Mouse (Mus musculus): ENCODE results near the gene Jak2.

The Jak2 gene

DNA sequence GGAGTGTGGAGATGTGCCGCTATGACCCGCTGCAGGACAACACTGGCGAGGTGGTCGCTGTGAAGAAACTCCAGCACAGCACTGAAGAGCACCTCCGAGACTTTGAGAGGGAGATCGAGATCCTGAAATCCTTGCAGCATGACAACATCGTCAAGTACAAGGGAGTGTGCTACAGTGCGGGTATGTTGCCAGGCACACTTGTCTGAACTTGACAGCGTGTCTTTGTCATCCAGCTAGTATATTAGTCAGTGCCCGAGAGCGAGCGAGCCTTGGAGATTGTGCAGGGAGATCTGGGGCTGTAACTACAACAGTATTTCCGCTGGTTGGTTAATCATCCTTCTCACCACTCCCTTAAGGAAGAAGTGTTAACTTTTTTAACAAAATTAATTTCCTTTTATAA, 49.3 kb downstream of the Jak2 start:
- DNase-seq (ENCODE audit: extremely low spot score, low spot score) = no peak

- DNase-seq (ENCODE audit: extremely low spot score, low spot score) = no peak
These were observed 50.5 kb downstream of the Jak2 start for GRCm38 (mm10) chr19:29302119-29302518.

- DNase-seq (ENCODE audit: extremely low spot score, low spot score) = no peak
These were observed 57.2 kb downstream of the Jak2 start for GRCm38 (mm10) chr19:29308832-29309231.

DNA sequence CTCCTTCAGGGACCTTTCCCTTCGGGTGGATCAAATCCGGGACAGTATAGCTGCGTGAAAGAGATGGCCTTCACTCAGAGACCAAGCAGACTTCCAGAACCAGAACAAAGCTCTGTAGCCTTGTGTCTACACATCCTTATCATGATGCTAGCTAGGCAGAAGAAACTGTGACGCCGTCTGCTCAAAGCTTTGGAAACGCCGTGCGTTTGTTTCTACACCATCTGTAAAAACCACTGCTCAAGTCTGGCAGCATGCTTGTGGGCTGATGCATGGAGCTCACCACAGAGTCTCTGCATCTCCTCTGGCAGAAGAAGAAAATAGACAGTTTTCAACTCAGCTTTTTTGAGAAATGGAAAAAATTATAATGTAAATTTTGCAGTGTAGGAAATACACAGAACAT, 60.2 kb downstream of the Jak2 start:
- DNase-seq (ENCODE audit: extremely low spot score, low spot score) = no peak

GRCm38 (mm10) chr19:29312661-29313060, 61.0 kb downstream of the Jak2 start:
- DNase-seq (ENCODE audit: extremely low spot score, low spot score) = no peak

DNA sequence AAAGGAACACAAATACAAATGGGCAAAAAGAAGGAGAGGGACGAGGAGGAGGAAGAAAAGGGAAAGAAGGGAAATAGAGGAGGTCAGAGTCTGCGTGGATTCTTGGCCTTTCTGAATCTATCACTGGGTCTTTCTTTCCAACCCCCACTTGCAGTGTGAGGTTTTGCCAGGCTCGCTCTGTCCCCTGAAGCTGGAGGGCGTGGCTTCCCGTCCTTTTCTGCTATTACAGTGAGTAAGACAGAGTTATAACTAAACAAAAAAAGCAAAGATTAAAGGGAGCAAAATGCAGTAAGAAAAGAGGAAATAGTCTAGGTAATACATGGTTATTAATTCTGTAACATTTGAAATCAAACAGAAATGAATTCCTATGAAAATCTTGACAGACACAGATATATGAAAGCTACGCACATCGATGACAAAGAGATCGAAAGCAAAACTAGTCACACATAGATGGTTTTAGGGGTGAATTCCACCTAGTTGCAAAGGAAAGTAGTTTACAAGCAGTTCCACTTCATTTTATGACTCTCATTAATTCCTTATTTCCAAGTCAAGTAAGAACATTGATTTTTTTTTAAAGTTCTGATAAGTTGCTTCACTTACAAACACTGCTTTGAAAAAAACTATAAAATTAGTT, 71.9 kb downstream of the Jak2 start:
- DNase-seq (ENCODE audit: extremely low spot score, low spot score) = no peak

DNA sequence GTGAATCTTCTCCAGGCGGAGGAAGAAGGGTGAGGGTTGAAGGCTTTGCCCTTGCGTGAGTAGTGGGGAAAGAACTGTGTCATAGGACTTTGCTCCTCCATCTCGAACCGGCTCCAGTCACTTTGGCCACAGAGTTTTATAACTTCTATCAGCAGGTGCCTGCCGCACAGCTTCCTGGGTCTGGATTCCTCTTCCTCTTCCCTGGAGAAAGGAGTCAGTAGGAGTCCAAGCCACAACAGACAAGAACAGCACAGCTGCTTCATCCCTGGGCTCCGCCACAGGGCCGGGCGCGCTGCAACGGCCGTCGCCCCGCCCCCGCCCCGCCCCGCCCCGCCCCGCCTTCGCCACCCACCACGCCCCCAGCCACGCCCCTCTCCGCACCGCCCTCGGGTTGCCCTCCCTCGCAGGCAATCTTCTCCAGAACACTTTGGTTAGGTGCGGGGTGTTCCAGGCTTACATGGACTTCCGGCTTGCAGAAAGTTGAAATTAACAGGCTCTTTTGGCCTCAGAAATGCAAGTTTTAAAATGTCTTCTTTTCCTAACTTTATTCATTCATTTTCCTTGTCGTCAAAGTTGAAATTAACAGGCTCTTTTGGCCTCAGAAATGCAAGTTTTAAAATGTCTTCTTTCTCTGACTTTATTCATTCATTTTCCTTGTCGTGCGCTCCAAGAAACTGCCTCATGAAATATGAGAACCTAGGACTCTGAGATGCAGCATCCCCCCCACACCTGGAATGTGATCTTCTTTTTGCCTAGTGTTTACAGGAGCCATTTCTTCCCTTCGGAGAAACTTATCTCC, 73.6 kb downstream of the Jak2 start, which contains the start of gene Insl6:
TSS of gene Insl6 (minus strand) at position 304 of the 799 bp plus-strand sequence.
- DNase-seq (ENCODE audit: extremely low spot score, low spot score) = peak; percentile 84

GRCm38 (mm10) chr19:29325852-29326180, 74.2 kb downstream of the Jak2 start:
- DNase-seq (ENCODE audit: extremely low spot score, low spot score) = no peak

GRCm38 (mm10) chr19:29326396-29326795, 74.8 kb downstream of the Jak2 start:
- no peak for DNase-seq (ENCODE audit: extremely low spot score, low spot score)

DNA sequence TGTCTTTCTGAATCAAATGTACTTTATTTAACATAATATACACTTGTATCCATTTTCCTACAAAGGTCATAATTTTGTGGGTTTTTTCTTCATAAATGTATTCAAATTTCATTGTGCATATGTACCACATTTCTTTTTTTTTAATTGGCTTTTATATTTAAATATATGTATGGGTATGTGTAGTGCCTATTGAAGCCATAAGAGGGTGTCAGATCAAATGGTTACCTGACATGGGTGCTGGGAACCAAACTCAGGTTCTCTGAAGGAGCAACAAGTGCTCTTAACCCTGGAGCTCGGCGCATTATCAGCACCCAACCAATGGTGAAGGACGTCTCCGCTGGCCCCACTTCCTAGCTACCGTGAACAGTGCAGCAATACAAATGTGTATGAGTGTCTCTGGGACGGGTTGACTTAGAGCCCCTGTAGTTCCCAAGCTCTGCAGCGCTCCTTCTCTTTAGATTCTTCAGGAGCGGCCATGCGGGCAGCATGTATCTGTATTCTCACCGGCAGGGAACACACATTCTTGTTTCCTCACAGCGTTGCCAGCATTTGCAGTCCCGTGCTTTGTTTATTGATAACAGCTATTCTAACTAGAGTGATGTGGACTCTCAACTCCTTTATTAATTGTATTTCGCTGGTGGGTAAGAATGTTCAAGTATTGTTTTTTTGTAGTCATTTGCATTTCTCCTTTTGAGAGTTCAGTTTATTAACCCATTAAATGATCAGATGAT, 75.4 kb downstream of the Jak2 start:
- no peak for DNase-seq (ENCODE audit: extremely low spot score, low spot score)

DNA sequence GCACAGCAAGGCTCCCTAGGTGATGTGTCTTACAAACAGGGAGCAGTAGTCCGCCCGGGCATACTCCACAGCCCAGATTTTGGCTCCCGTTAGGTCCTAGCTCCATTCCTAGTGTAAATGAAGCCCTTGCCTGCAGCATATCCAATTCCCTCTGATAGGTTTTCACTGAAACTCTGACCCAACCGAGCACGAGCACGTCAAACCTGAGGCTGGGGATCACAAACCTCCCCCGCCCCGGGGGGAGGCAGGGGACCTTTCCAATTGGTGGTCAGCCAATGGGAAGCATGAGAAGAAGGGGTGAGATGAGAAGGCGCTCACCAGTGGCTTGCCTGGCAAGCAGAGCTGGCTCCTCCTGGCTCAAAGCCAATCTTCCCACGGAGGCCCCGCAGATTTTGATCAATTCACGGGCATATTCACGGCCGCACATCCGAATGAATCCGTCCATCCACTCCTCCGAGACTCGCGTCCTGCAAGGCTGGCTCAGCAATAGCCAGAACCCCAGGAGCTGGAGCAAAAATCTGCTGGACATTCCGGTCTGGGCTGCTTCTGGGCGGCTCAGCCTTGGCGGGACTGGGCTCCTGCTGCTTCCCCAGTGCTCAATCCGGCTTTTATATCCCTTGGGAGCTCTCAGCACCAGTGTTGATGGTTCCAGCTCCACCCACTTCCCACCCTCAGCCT, 82.6 kb downstream of the Jak2 start, which contains the start of gene Rln1:
TSS of gene Rln1 (minus strand) at position 603 of the 678 bp plus-strand sequence.
- DNase-seq (ENCODE audit: extremely low spot score, low spot score) = peak; percentile 59

GRCm38 (mm10) chr19:29336624-29337023, 85.0 kb downstream of the Jak2 start:
- DNase-seq (ENCODE audit: extremely low spot score, low spot score) = no peak

GRCm38 (mm10) chr19:29341029-29341428, 89.4 kb downstream of the Jak2 start:
- no peak for DNase-seq (ENCODE audit: extremely low spot score, low spot score)

DNA sequence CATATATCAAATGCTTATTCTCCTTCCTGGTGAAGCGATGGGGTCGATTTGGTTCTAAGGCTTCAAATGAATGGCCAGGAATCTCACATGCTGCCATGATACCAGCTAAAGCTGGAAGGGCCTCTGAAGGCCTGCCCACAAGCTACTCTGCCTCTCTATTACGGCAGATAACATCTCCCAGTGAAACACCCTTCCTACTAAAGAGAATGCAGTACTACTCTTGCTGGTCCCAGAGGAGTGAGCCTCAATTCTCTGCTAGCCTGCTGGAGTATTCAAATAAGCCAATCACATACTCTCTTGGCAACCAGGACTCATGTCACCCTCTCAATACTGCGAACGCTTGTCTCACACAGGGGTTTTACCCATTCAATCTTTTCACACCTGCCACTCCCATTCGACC, 90.7 kb downstream of the Jak2 start:
- no peak for DNase-seq (ENCODE audit: extremely low spot score, low spot score)

- no peak for DNase-seq (ENCODE audit: extremely low spot score, low spot score)
These were observed 93.2 kb downstream of the Jak2 start for GRCm38 (mm10) chr19:29344868-29345267.

GRCm38 (mm10) chr19:29345636-29346035, 94.0 kb downstream of the Jak2 start:
- DNase-seq (ENCODE audit: extremely low spot score, low spot score) = no peak

- DNase-seq (ENCODE audit: extremely low spot score, low spot score) = no peak
These were observed 99.4 kb downstream of the Jak2 start for GRCm38 (mm10) chr19:29350991-29351390.

DNA sequence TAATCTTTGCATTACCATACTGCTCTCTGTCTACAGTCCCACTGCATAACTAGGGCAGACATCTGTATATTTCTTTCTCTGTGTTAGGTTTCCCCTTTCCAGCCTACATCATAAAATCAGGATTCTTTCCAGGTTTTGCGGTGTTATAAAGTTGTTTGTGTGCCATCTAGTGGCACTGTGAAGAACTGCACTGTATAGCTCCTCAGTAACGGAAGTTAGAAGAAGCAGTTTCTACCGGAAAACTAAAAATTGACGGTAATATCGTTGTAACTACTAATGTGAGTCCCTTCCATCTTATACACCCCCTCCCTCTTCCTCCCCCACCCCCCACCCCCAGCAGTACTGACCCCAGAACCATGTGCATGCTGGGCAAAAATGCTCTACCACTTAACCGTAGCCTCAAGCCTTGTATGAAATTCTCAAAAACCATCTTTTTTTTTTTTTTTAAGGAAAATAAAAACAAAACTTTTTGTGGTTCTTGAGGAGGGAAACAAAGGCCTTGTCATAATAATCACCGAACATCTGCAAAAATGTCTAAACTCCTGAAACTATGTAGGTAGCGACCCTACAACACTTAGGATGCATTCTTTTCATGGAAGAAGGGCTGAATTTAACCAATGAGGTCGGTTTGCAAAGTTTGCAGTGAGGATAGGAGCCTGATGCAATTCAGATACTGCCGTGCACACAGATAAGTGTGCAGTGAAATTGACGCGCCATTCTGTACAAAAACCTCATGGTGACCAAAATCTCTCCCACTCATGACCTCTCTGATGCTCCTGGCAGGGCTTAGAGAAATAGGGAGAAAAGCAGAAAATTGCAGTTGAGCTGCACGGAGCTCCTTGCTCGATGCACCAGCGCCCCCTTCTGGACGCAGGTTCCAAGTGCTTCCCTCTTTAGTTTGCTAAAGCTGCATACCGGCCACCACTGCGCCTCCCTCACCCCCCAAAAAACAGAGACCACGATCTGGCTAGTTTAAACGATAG, 103.6 kb downstream of the Jak2 start:
- DNase-seq (ENCODE audit: extremely low spot score, low spot score) = peak; percentile 90

- DNase-seq (ENCODE audit: extremely low spot score, low spot score) = no peak
These were observed 104.7 kb downstream of the Jak2 start for GRCm38 (mm10) chr19:29356281-29356680.

DNA sequence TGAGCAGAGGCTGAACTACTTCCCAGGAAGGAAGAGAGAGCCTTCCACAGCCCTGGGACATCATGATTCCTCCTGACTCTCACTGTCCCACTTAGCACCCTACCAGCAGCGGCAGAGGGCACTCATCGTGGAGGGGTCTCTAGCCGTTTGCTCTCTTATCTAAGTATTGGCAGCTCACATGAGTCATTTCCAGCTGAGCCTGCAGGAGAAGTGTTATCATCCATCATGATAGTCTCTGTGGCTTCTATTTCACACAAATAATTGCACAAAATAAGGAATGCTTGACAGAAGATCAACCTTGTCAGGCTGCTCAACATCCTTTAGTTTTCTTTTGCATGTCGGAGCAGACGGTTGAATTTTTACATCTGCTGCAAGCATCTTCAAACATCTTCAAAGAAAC, 108.6 kb downstream of the Jak2 start:
- DNase-seq (ENCODE audit: extremely low spot score, low spot score) = no peak
